Mouse (Mus musculus): ENCODE data around the gene Ercc2. TPM values are rescaled to one million over a fixed set of nuclear protein-coding genes. Genes with fewer than 3 reads are reported as not detected.
A peak's percentile ranks its signal among the peaks of the same experiment; 100 is the strongest.

The Ercc2 gene
- total and polyA plus RNA-seq, 3 experiments: 29.0 to 43.8 (median 33.5) TPM

GRCm38 (mm10) chr7:19358634-19359033, 23.2 kb upstream of the Ercc2 start:
- TF ChIP-seq MXI1 (IDR thresholded peaks at IDR 0.05; ENCODE audit: low read depth, low read length) (no peak), ELF1 (IDR thresholded peaks at IDR 0.05; ENCODE audit: low read depth, low read length) (peak; percentile 66)
- dilution Hi-C loops (cut with MboI; ENCODE audit: extremely low pct_ligation_motif_present, extremely low pct_unique_long_range_greater_than_20kb, low sequenced_read_pairs): no loop called here

GRCm38 (mm10) chr7:19359299-19359891, 22.4 kb upstream of the Ercc2 start, which contains the start of the genes Cd3eap and Ppp1r13l:
TSS of gene Cd3eap (minus strand) at chr7:19359483.
TSS of gene Ppp1r13l (plus strand) at chr7:19359749.
- peaks cover 4% of the 10 kb centered on the region for H3K9me3 ChIP-seq (replicated peaks; ENCODE audit: low read length)
- peak within 1 kb of the TSS; percentile 73 for H3K4me2 ChIP-seq (ENCODE audit: insufficient read depth, low read depth, poor library complexity, severe bottlenecking)
- peaks cover 20 to 35% of the 10 kb centered on the region in 2 experiments for H3K36me3 ChIP-seq (replicated peaks in 1 of 2; ENCODE audit: control insufficient read depth in 1 of 2, insufficient read depth in 1 of 2, low read length in 1 of 2)
- peak; percentile 87 for DNase-seq (ENCODE audit: extremely low read depth)
- H3K27me3 ChIP-seq (replicated peaks): peaks cover 38% of the 10 kb centered on the region
- peaks cover 8 to 38% of the 10 kb centered on the region in 2 experiments; a peak in 3 of 4 replicates for H3K4me1 ChIP-seq (ENCODE audit: control insufficient read depth in 1 of 2, insufficient read depth in 2 of 2)
- peaks cover 8% of the 10 kb centered on the region for H3K79me2 ChIP-seq (replicated peaks; ENCODE audit: control insufficient read depth, extremely low read depth, insufficient read depth, poor library complexity, severe bottlenecking)
- no peak within 1 kb of the TSS for H3K27ac ChIP-seq (ENCODE audit: insufficient read depth, low read depth)
- in situ Hi-C loops (cut with MboI; ENCODE audit: low pct_ligation_motif_present, low pct_unique_long_range_greater_than_20kb, low sequenced_read_pairs): loop anchor here (10.0 kb wide), 1 partner anchor 195 kb away; the partner anchor contains the start of gene Gipr
- H3K9ac ChIP-seq (ENCODE audit: insufficient read depth, low read depth): peak within 1 kb of the TSS; percentile 47
- dilution Hi-C loops (cut with MboI; ENCODE audit: extremely low pct_ligation_motif_present, extremely low pct_unique_long_range_greater_than_20kb, low sequenced_read_pairs): no loop called here
- H3K4me3 ChIP-seq (replicated peaks in 1 of 3; ENCODE audit: low read depth in 2 of 3, low read length in 2 of 3, poor library complexity in 1 of 3): peak within 1 kb of the TSS; percentile 70 to 85 (median 73)
- TF ChIP-seq NELFE (IDR thresholded peaks at IDR 0.05; ENCODE audit: low read depth, low read length) (peak; percentile 81), MXI1 (IDR thresholded peaks at IDR 0.05; ENCODE audit: low read depth, low read length) (peak; percentile 99), CTCF (conservative IDR thresholded peaks at IDR 0.05 in 1 of 2, IDR thresholded peaks at IDR 0.05 in 1 of 2; ENCODE audit: low read depth in 2 of 2, low read length in 2 of 2) (no peak), MAZ (IDR thresholded peaks at IDR 0.05; ENCODE audit: low read depth, low read length) (no peak), TBP (conservative IDR thresholded peaks at IDR 0.05; ENCODE audit: low read depth, low read length) (peak; percentile 86), MEF2A (IDR thresholded peaks at IDR 0.05; ENCODE audit: borderline replicate concordance, low read depth, low read length) (no peak), EP300 (IDR thresholded peaks at IDR 0.05; ENCODE audit: low read length) (no peak), MAX (IDR thresholded peaks at IDR 0.05; ENCODE audit: low read length) (peak; percentile 97), NRF1 (IDR thresholded peaks at IDR 0.05; ENCODE audit: low read depth, low read length) (peak; percentile 67), MYC (IDR thresholded peaks at IDR 0.05; ENCODE audit: low read depth, low read length) (peak; percentile 97), SIN3A (IDR thresholded peaks at IDR 0.05; ENCODE audit: low read length) (peak; percentile 99), CHD2 (IDR thresholded peaks at IDR 0.05; ENCODE audit: low read length) (no peak), TCF12 (IDR thresholded peaks at IDR 0.05; ENCODE audit: low read depth, low read length) (no peak), HCFC1 (IDR thresholded peaks at IDR 0.05; ENCODE audit: low read depth, low read length) (peak; percentile 80), POLR2A (IDR thresholded peaks at IDR 0.05; ENCODE audit: low read depth, low read length) (peak; percentile 82), UBTF (IDR thresholded peaks at IDR 0.05; ENCODE audit: low read depth, low read length) (no peak), USF2 (conservative IDR thresholded peaks at IDR 0.05; ENCODE audit: low read depth, low read length) (peak; percentile 53), E2F4 (IDR thresholded peaks at IDR 0.05; ENCODE audit: insufficient replicate concordance, low read depth, low read length) (no peak), KAT2A (IDR thresholded peaks at IDR 0.05; ENCODE audit: insufficient replicate concordance, low read length) (0 out of 2 replicates have a peak, but pooled peaks have one; percentile 40), GABPA (IDR thresholded peaks at IDR 0.05; ENCODE audit: insufficient replicate concordance, low read depth, low read length) (no peak), IRF4 (IDR thresholded peaks at IDR 0.05; ENCODE audit: low read depth, low read length) (no peak), JUND (conservative IDR thresholded peaks at IDR 0.05; ENCODE audit: low read depth, low read length) (0 out of 2 replicates have a peak, but pooled peaks have one; percentile 6), RAD21 (IDR thresholded peaks at IDR 0.05; ENCODE audit: low read depth, low read length) (no peak), ETS1 (conservative IDR thresholded peaks at IDR 0.05; ENCODE audit: low read depth, low read length) (no peak), RCOR1 (conservative IDR thresholded peaks at IDR 0.05; ENCODE audit: low read depth, low read length) (no peak), ZKSCAN1 (IDR thresholded peaks at IDR 0.05; ENCODE audit: borderline replicate concordance, low read depth, low read length) (no peak), SMC3 (IDR thresholded peaks at IDR 0.05; ENCODE audit: low read depth, low read length) (no peak), USF1 (IDR thresholded peaks at IDR 0.05; ENCODE audit: low read depth, low read length) (peak; percentile 68), JUN (IDR thresholded peaks at IDR 0.05; ENCODE audit: insufficient read depth, low read depth, low read length) (no peak), MAFK (IDR thresholded peaks at IDR 0.05; ENCODE audit: insufficient replicate concordance, low read length) (no peak), CHD1 (IDR thresholded peaks at IDR 0.05; ENCODE audit: low read depth, low read length) (peak; percentile 100)

More at GRCm38 (mm10) chr7:19358634-19359033, 23.2 kb upstream of the Ercc2 start:
- Histone ChIP-seq H3K4me3 (replicated peaks in 1 of 3; ENCODE audit: low read depth in 2 of 3, low read length in 2 of 3, poor library complexity in 1 of 3) (peak overlapping the region; percentile 37 to 85 (median 73)), H3K4me1 (ENCODE audit: control insufficient read depth in 1 of 2, insufficient read depth in 2 of 2) (peaks cover 8 to 32% of the 10 kb centered on the region in 2 experiments; a peak in 3 of 4 replicates), H3K79me2 (replicated peaks; ENCODE audit: control insufficient read depth, extremely low read depth, insufficient read depth, poor library complexity, severe bottlenecking) (peaks cover 8% of the 10 kb centered on the region), H3K27ac (ENCODE audit: insufficient read depth, low read depth) (no peak overlapping the region), H3K4me2 (ENCODE audit: insufficient read depth, low read depth, poor library complexity, severe bottlenecking) (peak overlapping the region; percentile 63), H3K9ac (ENCODE audit: insufficient read depth, low read depth) (peak overlapping the region; percentile 47), H3K27me3 (replicated peaks) (peaks cover 37% of the 10 kb centered on the region), H3K36me3 (replicated peaks in 1 of 2; ENCODE audit: control insufficient read depth in 1 of 2, insufficient read depth in 1 of 2, low read length in 1 of 2) (peaks cover 24 to 40% of the 10 kb centered on the region in 2 experiments), H3K9me3 (replicated peaks; ENCODE audit: low read length) (peaks cover 4% of the 10 kb centered on the region)
- DNase-seq (ENCODE audit: extremely low read depth): peak; percentile 21
- in situ Hi-C loops (cut with MboI; ENCODE audit: low pct_ligation_motif_present, low pct_unique_long_range_greater_than_20kb, low sequenced_read_pairs): loop anchor here (10.0 kb wide), 1 partner anchor 194 kb away; the partner anchor contains the start of gene Gipr
